Mouse (Mus musculus) heart, embryonic 15.5 days (tissue): ENCODE data around the gene B4galnt1. TPM values are rescaled to one million over a fixed set of nuclear protein-coding genes. Genes with fewer than 3 reads are reported as not detected.
"Not testable (repeated sequence)": the region's sequence is repeated elsewhere in the genome, so short reads cannot be mapped to it uniquely, and the experiment has no call there.

Source experiments
- ATAC-seq: fragments of 200-750 bp; cut with Nextera tagmentation; replicated peaks from 2 replicates; pipeline ENCODE4 v1.8.0; 2017; ENCODE audit warnings: low read depth, moderate TSS enrichment; ENCODE audit not compliant: insufficient number of reproducible peaks, insufficient read depth, low FRiP score
- H3K27ac ChIP-seq: fragments of 300-500 bp; sonication (generic); 2 replicates; pipeline ENCODE4 v1.5.1; 2015; ENCODE audit warnings: mild to moderate bottlenecking, inconsistent platforms
- H3K27me3 ChIP-seq: fragments of 300-500 bp; sonication (generic); 2 replicates; pipeline ENCODE4 v1.6.1; 2015; ENCODE audit warnings: inconsistent platforms
- H3K36me3 ChIP-seq: fragments of 300-500 bp; sonication (generic); 2 replicates; pipeline ENCODE4 v1.6.1; 2015; ENCODE audit warnings: mild to moderate bottlenecking, inconsistent platforms
- H3K4me1 ChIP-seq: fragments of 300-500 bp; sonication (generic); replicated peaks from 2 replicates; pipeline ENCODE4 v1.6.1; 2015; ENCODE audit warnings: inconsistent platforms
- H3K4me2 ChIP-seq: fragments of 300-500 bp; sonication (generic); 2 replicates; pipeline ENCODE4 v1.6.1; 2015; ENCODE audit warnings: inconsistent platforms, mild to moderate bottlenecking, moderate library complexity
- H3K4me3 ChIP-seq: fragments of 300-500 bp; sonication (generic); 2 replicates; pipeline ENCODE4 v1.5.1; 2015; ENCODE audit warnings: mild to moderate bottlenecking, inconsistent platforms
- H3K9ac ChIP-seq: fragments of 300-500 bp; sonication (generic); 2 replicates; pipeline ENCODE4 v1.6.1; 2015; ENCODE audit warnings: mild to moderate bottlenecking, inconsistent platforms
- H3K9me3 ChIP-seq: fragments of 300-500 bp; sonication (generic); replicated peaks from 2 replicates; pipeline ENCODE4 v1.6.1; 2016; ENCODE audit warnings: inconsistent platforms
- WGBS: fragments of 180-500 bp; shearing (Covaris S2); methylation state at CpG from one replicate; pipeline ENCODE4 v1.1.7; 2015; ENCODE audit warnings: mixed read lengths; 5-methylcytosine and 5-hydroxymethylcytosine counted together
- polyA plus RNA-seq: library from polyadenylated mRNA; unstranded; fragments of >200 nt; fragmentation: Nextera tagmentation; extraction: Ambion mirVana; gene quantifications from 2 replicates; pipeline ENCODE4 v1.2.1, GENCODE M21; 2015

The B4galnt1 gene
- polyA plus RNA-seq, 1 experiment from 2014 or later = 1.5 TPM

DNA sequence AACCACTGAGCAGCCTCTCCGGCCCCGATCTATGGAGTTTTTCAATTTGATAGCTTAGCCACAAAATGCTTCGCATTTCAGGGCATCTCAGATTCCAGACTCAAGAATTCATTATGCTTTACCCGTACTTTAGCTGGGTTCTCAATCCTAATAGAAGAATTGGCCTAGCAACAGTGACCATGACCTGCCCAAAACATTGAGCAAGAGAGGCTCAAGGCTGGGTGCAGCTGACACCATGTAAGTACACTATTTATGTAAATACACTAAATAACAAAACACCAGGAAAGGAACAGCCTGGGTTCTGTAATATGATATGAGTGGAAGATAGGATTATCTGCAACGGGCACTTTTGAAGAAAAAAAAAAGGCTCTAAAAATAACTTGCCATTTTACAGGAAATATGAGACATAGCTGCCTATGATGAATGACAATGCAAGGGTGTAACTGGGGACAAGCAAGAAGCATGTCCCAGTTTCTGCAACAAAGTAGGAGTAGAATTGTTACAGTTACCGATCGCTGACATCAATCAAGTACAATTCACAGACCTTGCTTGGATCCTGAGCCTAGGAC, 37.2 kb upstream of the B4galnt1 start:
- no peak for ATAC-seq
- no peaks in the 10 kb centered on the region for H3K9me3 ChIP-seq
- no peak overlapping the region for H3K4me2 ChIP-seq
- 67% methylated on average over 7 of the region's 7 CpGs for WGBS
- H3K9ac ChIP-seq = no peak overlapping the region
- H3K27ac ChIP-seq = no peak overlapping the region
- H3K36me3 ChIP-seq = no peaks in the 10 kb centered on the region
- H3K4me1 ChIP-seq = peaks cover 6% of the 10 kb centered on the region
- no peaks in the 10 kb centered on the region for H3K27me3 ChIP-seq
- no peak overlapping the region for H3K4me3 ChIP-seq

DNA sequence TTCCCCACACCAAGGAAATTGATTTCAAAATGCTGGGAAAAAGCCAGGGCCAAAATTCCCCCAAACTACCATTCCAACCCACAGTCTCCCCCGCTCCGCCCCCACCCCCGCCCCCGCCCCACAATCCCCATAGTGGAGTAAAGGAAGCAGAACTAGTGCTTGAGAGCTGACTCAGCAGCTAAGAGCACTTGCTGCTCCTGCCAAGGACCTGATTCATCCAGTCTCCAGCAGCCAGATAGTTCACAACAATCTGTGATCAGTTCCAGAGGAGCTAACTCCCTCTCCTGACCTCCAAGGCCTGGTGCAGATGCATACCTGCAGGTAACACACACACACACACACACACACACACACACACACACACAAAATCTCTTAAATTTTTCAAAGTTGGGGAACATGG, 35.6 kb upstream of the B4galnt1 start:
- WGBS = 70% methylated on average over 4 of the region's 4 CpGs

DNA sequence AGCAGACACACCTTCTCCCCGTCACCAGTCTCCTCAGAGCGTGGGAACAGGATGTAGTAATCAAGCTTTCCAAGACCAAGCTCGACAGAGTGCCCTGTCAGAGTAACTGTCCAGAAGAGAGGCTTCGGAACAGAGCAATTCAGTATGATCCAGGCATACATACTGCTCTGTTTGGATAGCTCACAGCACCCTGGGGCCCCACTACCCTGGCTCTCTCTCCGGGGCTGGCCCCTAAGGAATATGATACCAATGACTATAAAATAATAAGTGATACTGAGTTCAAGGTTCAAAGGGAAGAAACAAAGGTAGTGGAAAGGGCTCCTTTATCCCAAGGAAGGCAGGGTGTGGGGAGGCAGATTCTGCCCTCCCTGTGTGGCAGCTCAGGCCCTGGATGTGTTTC, 32.6 kb upstream of the B4galnt1 start:
- Histone ChIP-seq H3K4me2 (no peak overlapping the region), H3K9ac (no peak overlapping the region), H3K27me3 (no peaks in the 10 kb centered on the region), H3K4me1 (no peaks in the 10 kb centered on the region; the same call in 1 of the 2 replicates), H3K9me3 (no peaks in the 10 kb centered on the region), H3K36me3 (no peaks in the 10 kb centered on the region), H3K4me3 (no peak overlapping the region), H3K27ac (no peak overlapping the region)
- no peak for ATAC-seq
- 41% methylated on average over 5 of the region's 5 CpGs for WGBS

More for the DNA sequence above, 35.6 kb upstream of the B4galnt1 start:
- H3K36me3 ChIP-seq = no peaks in the 10 kb centered on the region
- no peak overlapping the region for H3K9ac ChIP-seq
- no peak for ATAC-seq
- H3K4me1 ChIP-seq = no peaks in the 10 kb centered on the region
- H3K4me3 ChIP-seq = no peak overlapping the region
- no peak overlapping the region for H3K4me2 ChIP-seq
- no peaks in the 10 kb centered on the region for H3K9me3 ChIP-seq
- no peak overlapping the region for H3K27ac ChIP-seq
- H3K27me3 ChIP-seq = no peaks in the 10 kb centered on the region

DNA sequence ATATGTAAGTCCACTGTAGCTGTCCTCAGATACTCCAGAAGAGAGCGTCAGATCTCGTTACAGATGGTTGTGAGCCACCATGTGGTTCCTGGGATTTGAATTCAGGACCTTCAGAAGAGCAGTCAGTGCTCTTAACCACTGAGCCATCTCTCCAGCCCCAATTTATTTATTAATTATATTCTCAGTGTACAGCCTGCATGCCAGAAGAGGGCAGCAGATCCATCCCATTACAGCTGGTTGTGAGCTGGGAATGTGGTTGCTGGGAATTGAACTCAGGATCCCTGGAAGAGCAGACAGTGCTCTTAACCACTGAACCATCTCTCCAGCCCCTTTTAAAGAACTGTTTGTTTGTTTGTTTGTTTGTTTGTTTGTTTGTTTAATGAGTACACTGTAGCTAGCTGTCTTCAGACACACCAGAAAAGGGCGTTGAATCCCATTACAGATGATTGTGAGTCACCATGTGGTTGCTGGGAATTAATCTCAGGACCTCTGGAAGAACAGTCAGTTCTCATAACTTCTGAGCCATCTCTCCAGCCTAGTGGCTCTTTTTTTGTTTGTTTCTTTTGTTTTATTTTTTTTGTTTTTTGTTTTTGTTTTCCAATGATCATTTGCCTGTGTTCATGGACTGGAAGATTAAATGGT, 30.5 kb upstream of the B4galnt1 start:
- not testable (repeated sequence) for H3K27ac ChIP-seq, H3K4me1 ChIP-seq, H3K36me3 ChIP-seq, ATAC-seq, H3K4me3 ChIP-seq, H3K27me3 ChIP-seq, H3K4me2 ChIP-seq, H3K9me3 ChIP-seq, H3K9ac ChIP-seq
- 80% methylated on average over 3 of the region's 3 CpGs for WGBS

DNA sequence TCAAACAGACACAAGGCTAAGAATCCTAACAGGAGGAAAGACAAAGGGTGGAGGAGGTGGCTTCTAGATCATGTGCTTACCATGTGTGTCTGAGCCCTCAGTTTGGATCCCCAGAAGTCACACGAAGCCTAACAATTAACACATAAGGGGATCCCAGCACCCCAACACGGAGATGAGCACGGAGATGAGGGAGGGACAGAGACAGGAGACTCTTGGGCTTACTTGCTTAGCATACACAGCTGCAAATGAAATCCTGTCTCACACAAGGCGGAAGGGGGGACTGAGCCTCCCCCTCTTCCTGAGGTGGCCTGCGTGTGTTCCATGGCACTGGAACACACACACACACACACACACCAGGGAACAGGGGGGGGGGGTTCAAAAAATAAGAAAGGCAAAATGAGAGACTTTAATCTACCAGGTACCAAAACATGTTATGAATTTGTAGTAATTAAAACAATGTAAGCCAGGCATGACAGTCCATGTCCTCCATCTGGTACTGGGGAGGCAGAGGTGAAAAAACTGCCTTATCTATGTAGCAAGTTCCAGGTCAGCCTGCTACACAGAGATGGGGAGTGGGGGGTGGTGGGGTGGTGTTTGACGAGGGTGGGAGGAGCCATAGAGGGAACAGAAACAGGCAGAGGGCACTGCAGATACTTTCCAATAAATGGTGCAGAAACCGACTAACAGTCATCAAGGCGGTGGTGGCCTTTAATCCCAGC, 29.7 kb upstream of the B4galnt1 start:
- WGBS = 39% methylated on average over 8 of the region's 8 CpGs
- ATAC-seq = no peak
- Histone ChIP-seq H3K4me1 (no peaks in the 10 kb centered on the region; the same call in 1 of the 2 replicates), H3K27me3 (no peaks in the 10 kb centered on the region), H3K9me3 (no peaks in the 10 kb centered on the region), H3K36me3 (no peaks in the 10 kb centered on the region), H3K4me3 (no peak overlapping the region), H3K27ac (no peak overlapping the region), H3K4me2 (no peak overlapping the region), H3K9ac (no peak overlapping the region)

DNA sequence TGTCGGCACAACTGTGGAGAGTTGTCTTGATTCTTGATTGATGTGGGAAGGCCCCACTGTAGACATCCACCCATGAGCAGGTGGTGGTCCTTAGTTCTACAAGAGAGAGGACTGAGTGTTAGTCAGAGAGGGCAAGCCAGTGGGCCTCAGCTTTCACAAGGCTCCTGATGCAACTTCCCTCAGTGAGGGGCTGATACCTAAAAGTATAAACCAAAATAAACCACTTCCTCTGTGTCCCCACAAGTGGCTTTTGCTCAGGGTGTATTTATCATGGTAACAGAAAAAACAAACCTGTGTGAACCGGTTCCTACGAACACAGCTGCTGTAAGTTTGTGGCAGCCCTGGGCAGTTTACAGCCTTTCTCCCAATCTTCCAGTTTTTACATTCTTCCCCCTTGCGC, 28.5 kb upstream of the B4galnt1 start:
- WGBS = 74% methylated on average over 4 of the region's 4 CpGs
- Histone ChIP-seq H3K9ac (no peak overlapping the region), H3K27me3 (no peaks in the 10 kb centered on the region), H3K4me3 (no peak overlapping the region), H3K4me2 (no peak overlapping the region), H3K27ac (no peak overlapping the region; the same call in 1 of the 2 replicates), H3K9me3 (no peaks in the 10 kb centered on the region), H3K4me1 (no peaks in the 10 kb centered on the region; the same call in 1 of the 2 replicates), H3K36me3 (no peaks in the 10 kb centered on the region)
- ATAC-seq = no peak

DNA sequence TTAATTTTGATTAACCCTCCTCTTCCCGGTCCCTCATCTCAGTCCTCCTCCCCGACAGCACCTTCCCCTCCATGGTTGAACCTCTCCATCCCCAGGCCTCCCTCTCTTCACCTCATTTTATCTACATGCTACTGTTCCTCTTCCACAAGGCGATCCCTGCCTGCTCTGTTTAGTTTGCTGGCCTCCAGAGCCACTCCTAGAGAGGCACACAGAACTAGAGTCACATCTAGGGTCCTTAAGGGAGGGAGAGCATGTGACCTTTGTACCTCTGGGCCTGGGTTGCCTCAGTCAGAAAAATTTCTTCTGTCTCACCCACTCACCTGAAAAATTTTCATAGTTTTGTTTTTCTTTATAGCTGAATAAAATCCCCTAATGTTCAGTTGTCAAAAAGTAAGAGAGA, 27.1 kb upstream of the B4galnt1 start:
- Histone ChIP-seq H3K36me3 (no peaks in the 10 kb centered on the region), H3K4me1 (no peaks in the 10 kb centered on the region; the same call in 1 of the 2 replicates), H3K4me3 (no peak overlapping the region), H3K9ac (no peak overlapping the region), H3K9me3 (no peaks in the 10 kb centered on the region), H3K27ac (no peak overlapping the region), H3K4me2 (no peak overlapping the region), H3K27me3 (no peaks in the 10 kb centered on the region)
- WGBS = 81% methylated on average over 3 of the region's 3 CpGs
- no peak for ATAC-seq

DNA sequence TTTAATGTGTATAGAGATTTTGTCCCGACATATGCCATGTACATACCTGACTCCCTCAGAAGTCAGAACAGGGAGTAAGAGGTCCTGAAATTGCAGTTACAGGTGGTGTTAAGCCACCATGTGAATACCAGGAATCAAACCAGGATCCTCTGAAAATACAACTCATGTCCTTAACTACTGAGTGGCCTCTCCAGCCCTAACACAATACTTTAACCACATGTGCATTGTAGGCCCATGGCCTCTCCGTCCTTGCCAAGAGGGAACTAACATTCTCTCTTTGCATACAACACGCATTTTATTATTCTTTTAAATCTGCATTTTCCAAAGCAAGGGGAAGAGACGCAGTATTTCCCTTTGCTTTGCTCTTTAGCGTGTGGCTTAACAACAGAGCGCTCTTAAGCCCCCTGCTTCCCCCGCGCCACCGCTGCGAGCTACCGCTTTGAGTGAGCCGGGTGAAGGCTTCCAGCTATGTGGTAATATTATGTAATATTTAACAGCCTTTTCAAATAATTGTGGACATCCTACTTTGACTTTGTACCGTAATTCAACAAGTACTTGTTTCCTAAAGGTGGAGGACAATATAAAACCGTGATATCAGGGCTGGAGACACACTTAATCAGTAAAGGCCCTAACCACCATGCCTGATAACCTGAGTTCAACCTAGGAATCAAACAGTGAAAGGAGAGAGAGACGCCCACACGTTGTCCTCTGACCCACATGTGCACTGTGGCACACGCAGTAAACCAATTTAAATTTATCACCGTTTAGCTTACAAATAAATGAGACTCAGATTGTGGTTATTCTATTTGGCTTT, 26.5 kb upstream of the B4galnt1 start:
- H3K4me2 ChIP-seq = no peak overlapping the region
- 82% methylated on average over 18 of the region's 18 CpGs for WGBS
- H3K27ac ChIP-seq = no peak overlapping the region
- no peaks in the 10 kb centered on the region for H3K27me3 ChIP-seq
- no peaks in the 10 kb centered on the region for H3K9me3 ChIP-seq
- H3K9ac ChIP-seq = no peak overlapping the region
- H3K36me3 ChIP-seq = no peaks in the 10 kb centered on the region
- H3K4me3 ChIP-seq = no peak overlapping the region
- H3K4me1 ChIP-seq = no peaks in the 10 kb centered on the region; the same call in 1 of the 2 replicates
- ATAC-seq = no peak

DNA sequence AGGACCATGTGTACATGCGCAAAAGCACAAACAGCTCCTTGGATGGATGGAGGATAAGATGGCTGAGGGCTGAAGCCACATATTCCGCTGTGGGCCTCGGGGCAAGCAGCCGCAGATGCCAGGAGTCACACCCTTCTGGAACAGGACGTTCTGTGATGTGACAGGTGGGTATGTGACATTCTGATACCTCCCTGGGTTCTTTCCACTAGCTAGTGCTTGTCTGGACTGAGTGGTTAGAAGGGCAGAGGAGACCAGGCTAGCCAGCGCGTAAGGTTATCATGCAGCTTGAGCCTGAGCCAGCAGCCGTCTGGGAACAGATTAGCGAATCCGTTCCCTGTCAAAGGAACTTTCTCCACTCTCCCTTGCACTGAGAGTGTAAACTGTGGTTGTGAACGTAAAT, 24.1 kb upstream of the B4galnt1 start:
- H3K9me3 ChIP-seq = no peaks in the 10 kb centered on the region
- H3K4me3 ChIP-seq = no peak overlapping the region
- H3K36me3 ChIP-seq = no peaks in the 10 kb centered on the region
- 66% methylated on average over 11 of the region's 11 CpGs for WGBS
- H3K27ac ChIP-seq = no peak overlapping the region
- no peaks in the 10 kb centered on the region for H3K4me1 ChIP-seq
- H3K27me3 ChIP-seq = no peaks in the 10 kb centered on the region
- no peak overlapping the region for H3K4me2 ChIP-seq
- H3K9ac ChIP-seq = no peak overlapping the region
- no peak for ATAC-seq

DNA sequence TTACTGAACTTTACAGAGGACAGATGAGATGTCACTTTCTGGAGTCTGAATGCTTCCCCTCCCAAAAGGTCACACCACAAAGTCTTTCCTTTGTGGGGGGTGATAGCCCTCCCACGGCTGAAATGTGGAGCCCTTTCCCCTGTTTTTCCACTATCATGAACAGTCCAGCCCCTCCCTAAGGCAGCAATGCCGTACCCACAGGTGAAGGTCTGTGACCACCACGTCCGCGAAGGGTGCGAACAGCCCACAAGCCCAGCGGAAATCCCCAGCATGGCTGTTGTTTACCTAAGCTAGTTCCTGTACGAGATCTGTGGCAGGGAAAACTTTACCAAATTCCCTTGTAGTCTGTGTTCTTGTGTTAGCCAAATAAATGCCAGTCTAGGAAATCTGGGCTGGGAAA, 23.5 kb upstream of the B4galnt1 start:
- H3K4me2 ChIP-seq = no peak overlapping the region
- no peak for ATAC-seq
- H3K27me3 ChIP-seq = no peaks in the 10 kb centered on the region
- H3K36me3 ChIP-seq = no peaks in the 10 kb centered on the region
- H3K27ac ChIP-seq = no peak overlapping the region
- WGBS = 58% methylated on average over 8 of the region's 8 CpGs
- no peak overlapping the region for H3K4me3 ChIP-seq
- no peaks in the 10 kb centered on the region for H3K4me1 ChIP-seq
- no peaks in the 10 kb centered on the region for H3K9me3 ChIP-seq
- H3K9ac ChIP-seq = no peak overlapping the region

DNA sequence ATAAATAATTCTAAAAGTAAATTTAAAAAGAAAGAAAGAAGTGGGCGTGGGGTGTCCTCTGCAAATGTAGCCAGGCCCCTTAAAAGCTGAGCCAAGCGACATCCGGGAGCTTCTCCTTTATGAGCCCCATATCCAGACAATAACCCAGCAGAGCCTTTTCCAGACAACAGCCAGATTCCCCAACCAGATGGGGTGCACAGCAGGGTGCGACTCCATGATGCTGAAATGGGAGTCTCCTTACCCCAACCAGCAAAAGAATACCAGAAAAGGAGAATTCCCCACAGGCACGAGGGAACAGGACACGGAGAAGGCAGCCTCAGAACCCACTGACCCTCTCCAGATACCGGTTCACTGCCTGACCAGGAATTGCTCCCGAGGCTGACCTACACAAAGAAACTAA, 21.8 kb upstream of the B4galnt1 start:
- 79% methylated on average over 8 of the region's 8 CpGs for WGBS
- no peak overlapping the region for H3K9ac ChIP-seq
- ATAC-seq = no peak

More for the DNA sequence above, 21.8 kb upstream of the B4galnt1 start:
- Histone ChIP-seq H3K27ac (no peak overlapping the region), H3K4me1 (no peaks in the 10 kb centered on the region), H3K4me2 (no peak overlapping the region), H3K36me3 (no peaks in the 10 kb centered on the region), H3K4me3 (no peak overlapping the region), H3K9me3 (no peaks in the 10 kb centered on the region), H3K27me3 (no peaks in the 10 kb centered on the region)
